Mouse (Mus musculus) kidney, postnatal 14 days (tissue): ENCODE measurements around the gene Cenpu.
A peak's percentile ranks its signal among the peaks of the same experiment; 100 is the strongest.

Experiments
- DNase-seq: peaks from one replicate; pipeline ENCODE4 v3.0.0; 2022; ENCODE audit warnings: mixed read lengths

Cenpu gene

GRCm38 (mm10) chr8:46600959-46601707 is 49.3 kb downstream of the Cenpu start:
- DNase-seq = peak; percentile 10

DNA sequence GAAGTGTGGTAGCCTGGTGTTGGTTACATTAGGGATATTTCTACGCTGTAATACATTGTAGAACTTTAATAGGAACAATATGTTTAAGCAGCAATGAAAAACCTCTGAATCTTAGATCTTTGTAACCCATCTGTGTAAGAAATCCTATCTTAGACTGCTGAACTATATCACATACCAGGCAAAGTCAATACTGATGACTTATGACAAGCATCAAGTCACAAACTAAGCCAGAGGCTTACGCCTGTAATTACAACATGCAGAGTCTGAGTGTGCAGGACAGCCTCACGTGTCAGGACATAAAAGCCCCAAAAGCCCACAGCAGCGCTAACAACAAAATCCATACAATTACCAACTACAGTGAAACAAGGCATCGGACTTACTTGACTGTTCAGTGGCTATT is 51.8 kb downstream of the Cenpu start:
- no peak for DNase-seq

GRCm38 (mm10) chr8:46606930-46607329 is 55.1 kb downstream of the Cenpu start:
- DNase-seq = no peak

DNA sequence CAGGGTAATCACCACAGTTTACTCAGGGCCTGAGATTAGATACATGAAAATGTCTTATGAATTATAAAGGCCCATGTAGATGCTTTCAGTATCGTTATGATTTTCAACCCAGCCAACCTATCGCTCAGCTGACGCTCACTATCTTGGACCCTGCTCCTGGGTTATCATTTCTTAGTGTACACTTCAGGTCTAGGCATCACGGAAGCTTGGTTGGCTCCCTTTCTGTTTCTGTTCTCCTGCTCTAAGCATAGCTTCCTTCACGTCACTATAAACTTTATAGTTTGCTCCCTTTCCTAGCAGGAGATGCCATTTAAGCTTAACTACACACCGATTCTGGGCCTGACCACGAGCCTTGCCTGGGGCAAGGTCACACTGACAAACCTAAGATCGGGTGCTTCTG is 59.7 kb downstream of the Cenpu start:
- DNase-seq = no peak

- DNase-seq = no peak
These were observed 61.1 kb downstream of the Cenpu start for GRCm38 (mm10) chr8:46612913-46613312.

DNA sequence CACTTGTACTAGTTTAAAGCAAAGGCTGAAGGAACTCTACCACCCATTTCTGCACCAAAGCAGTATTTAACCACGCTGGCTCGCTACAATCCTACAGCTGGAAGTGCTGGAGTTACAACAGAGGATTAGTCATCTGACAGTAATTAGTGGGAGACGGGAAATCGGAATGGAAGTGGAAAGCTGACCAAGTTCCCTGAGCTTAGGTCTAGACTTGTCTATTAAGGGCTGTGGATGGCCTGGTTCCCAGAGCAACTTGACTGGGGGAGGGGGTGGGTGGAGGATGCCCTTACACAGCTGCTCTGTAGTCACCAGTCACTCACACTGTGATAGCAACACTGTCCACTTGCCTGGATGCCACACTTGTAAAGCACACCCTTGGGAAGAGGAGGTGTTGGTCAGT is 61.5 kb downstream of the Cenpu start:
- peak; percentile 17 for DNase-seq

DNA sequence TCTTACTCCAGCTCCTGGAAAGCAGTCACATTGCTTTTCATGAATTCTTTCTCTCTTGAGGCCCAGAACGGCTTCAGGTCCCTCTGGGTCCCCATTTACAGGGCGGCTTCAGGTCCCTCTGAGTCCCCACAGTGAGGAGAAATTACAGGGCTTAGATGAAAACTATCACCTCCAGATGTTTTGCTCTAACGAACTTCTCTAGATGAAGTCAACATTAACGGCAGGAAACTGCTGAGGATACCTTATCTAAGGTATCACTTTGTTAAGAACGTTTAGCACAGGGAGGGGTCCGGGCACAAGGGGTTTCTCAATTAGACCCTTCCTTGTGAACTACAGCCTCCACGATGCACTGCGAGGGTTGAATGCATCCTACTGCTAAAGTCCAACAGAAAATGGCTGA is 64.1 kb downstream of the Cenpu start:
- no peak for DNase-seq

- peak; percentile 99 for DNase-seq
These were observed 65.3 kb downstream of the Cenpu start, which contains the start of the genes Primpol and Casp3 for GRCm38 (mm10) chr8:46616879-46617689. Gene Primpol, minus strand, starts transcription at chr8:46617212. Gene Casp3, plus strand, starts transcription at chr8:46617291.

GRCm38 (mm10) chr8:46617690-46618620 is 66.1 kb downstream of the Cenpu start:
- DNase-seq = no peak

GRCm38 (mm10) chr8:46618639-46619320 is 67.0 kb downstream of the Cenpu start:
- DNase-seq = peak; percentile 26

GRCm38 (mm10) chr8:46622446-46623270 is 70.8 kb downstream of the Cenpu start:
- DNase-seq = no peak

GRCm38 (mm10) chr8:46625166-46625565 is 73.3 kb downstream of the Cenpu start:
- DNase-seq = no peak

DNA sequence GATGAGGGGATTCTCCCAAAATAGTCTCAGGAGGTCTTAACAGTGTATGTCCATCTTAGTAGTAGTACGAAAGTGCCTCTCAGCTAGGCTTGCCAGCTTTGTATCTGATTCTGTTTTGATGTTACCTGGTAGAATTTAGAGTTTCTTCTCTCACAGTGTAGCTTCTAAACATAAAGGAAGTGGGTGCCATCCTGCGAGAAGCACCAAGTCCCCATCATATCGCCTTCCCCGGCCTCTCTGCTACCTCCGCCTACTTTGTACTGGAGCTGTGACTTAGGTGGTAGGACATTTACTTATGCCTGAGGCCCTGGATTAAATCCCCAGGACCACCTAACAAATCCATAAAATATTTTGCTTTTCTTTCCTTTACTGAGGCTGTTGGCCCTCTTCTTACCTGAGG is 74.8 kb downstream of the Cenpu start:
- DNase-seq = no peak

DNA sequence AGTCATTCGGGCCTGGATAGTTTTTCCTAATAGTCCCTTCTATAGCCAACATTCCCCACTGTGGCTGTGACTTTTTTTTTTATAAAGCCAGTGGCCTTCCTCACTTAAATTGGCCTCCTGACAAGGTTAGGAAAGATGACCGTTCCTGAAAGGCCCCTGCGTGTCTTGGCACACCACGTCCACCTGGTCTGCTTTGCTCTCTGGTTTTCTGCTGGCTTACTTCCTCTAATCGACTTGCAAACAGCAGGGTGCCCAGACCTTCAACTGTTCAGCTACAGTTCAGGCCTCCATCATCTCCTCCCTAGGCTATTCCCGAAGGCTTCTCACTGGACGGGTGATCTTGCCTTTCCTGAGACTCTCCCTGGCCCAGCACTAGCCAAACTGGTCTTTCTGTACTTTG is 76.1 kb downstream of the Cenpu start:
- DNase-seq = no peak

GRCm38 (mm10) chr8:46628645-46629044 is 76.8 kb downstream of the Cenpu start:
- no peak for DNase-seq
